Mouse (Mus musculus) ovary, postnatal 36 days (tissue): ENCODE data around the gene Galk1.
"Not testable (repeated sequence)": the region's sequence is repeated elsewhere in the genome, so short reads cannot be mapped to it uniquely, and the experiment has no call there.

Experiments used
- DNase-seq: peaks from one replicate; pipeline ENCODE4 v3.0.0; 2022; ENCODE audit warnings: low spot score, mixed read lengths

Gene Galk1

DNA sequence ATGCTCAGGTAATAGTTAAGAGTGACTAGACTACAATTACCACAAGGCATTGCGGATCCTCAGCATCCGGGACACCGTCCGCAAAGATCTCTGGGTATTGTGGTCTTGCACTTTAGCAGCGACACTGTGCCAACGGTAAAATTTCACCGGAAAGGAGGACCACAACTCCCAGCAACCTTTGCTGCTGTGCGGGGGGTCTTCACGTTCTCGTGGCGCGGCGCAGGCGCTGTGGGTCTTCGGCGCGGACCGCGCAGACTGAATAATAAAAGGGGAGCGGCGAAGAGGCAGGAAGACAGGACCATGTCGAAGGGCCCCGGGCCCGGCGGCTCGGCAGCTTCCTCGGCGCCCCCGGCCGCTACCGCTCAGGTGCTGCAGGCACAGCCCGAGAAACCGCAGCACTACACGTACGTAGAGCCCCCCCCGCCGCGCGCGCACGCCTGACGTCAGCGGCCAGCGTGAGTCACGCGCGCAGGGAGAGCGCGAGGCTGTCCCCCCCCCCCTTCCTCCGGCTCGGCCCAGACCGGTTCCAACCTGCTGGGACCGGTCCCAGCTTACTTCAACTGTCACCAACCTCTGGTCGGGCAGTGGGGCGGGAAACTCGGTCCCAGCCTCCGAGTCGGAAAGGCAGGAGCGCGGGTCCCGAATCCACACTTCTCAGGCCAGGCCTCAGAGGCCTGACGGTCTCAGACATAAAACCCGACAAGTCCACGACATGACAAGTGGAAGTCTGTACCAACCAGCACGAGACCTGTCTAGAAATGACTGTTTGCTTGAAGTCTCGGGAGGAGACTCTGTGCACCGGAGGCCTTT is 17.8 kb upstream of the Galk1 start, which contains the start of gene Unk:
TSS of gene Unk (plus strand) at position 235 of the 810 bp plus-strand sequence.
- DNase-seq = peak; percentile 94

DNA sequence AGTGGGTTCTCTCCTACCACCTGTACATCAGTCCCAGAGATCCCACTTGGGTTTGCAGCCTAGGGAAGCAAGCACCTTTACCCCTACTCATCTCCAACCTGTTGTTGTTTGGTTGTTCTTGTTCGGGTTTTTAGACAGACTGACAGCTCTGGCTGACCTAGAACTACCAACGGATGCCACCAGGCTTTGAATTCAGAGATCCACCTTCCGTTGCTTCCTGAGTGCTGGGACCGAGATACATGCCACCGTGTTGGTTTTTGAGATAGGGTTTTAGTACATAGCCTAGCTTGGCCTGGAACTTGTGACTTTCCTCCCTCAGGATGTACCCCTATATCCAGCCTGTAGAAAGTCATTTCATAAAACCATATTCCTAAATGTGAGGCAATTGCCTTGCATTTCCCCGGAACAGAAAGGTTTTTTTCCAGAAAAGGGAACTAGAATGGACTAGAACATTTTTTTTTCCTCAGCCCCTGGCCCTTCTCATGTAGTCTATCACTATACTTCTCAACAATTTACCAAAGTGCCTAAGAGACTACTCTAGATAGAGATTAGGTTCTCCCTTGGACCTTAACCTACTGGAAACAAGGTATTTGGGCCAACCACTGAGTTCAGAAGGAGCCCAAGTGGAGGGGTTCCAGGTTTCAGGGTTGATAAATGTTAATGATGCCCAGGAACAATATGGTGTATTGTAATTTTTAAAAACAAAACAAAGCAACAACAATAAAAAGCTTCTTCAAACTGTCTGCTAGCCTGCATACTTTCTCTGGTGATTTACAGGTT is 16.8 kb upstream of the Galk1 start:
- no peak for DNase-seq

DNA sequence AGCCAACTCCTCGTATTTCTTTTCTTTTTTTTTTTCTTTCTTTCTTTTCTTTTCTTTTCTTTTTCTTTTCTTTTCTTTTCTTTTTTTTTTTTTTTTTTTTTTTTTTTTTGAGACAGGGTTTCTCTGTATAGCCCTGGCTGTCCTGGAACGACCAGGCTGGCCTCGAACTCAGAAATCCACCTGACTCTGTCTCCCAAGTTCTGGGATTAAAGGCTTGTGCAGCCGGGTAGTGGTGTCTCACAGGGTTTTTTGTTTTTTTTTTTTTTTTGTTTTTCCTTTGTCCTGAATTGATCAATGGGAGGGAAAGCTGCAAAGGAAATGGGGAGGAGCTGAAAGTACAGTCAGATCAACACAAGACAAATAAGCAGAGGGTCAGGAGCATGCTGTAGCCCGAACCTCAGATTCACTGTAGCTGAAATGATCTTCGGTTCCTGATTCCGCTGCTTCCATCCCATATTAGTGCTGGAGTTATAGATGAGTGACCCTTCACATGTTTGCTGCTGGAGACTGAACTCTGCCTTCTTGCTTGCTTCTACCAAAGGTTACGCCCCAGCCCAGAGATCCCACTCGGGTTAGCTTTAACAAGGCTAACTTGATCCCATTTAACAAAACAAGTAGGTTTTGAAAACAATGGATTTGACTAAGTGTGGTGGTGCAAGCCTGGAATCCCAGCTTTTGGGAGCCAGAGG is 15.8 kb upstream of the Galk1 start:
- no peak for DNase-seq

DNA sequence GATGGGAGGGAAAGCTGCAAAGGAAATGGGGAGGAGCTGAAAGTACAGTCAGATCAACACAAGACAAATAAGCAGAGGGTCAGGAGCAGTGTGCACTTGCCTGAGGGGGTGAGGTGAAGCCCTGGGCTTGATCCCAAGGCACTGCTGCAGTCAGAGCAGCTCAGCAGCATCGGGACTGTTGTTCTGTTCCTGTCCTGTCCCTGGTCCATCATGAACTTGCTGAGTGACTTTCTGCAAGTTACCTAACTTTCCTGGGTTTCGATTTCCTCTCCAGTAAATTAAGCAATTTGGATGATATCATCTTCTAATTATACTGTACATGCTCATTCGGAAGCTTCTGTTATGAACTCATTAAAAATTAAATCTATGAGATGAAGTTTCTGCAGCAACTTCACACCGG is 15.2 kb upstream of the Galk1 start, which contains the start of gene H3f3b:
TSS of gene H3f3b (minus strand) at position 207 of the 400 bp plus-strand sequence.
- no peak for DNase-seq

DNA sequence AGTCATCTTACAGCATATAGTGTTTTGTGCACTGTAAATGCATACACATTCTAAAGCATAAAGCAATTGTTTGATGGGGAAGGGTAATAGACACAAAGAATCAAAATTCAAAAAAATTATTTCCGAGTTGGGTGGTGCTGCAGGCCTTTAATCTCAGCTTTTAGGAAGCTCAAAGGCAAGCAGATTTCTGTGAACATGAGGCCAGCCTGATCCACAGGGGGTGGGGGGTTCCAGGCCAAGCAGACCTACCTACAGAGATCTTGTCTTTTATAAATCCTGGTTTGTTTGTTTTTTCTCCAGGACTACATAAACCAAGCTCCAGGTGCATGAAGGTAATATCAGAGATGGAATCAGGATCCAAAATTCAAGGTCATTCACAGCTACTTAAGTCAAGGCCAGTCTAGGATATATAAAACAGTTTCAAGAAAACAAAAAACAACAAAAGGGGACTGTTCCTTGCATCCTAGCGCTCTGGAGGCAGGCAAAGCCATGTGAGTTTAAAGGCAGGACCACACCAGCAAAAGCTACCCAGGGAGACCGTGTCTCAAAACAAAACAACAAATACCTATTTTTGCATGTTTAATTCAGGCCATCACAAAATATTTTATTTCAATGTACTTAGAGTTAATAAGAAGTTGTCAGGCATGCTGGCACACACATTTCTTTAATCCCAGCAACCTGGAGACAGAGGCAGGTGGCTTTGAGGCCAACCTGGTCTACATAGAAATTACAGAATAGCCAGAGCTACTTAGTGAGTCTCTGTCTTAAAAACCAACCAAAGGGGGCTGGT is 12.7 kb upstream of the Galk1 start:
- no peak for DNase-seq

DNA sequence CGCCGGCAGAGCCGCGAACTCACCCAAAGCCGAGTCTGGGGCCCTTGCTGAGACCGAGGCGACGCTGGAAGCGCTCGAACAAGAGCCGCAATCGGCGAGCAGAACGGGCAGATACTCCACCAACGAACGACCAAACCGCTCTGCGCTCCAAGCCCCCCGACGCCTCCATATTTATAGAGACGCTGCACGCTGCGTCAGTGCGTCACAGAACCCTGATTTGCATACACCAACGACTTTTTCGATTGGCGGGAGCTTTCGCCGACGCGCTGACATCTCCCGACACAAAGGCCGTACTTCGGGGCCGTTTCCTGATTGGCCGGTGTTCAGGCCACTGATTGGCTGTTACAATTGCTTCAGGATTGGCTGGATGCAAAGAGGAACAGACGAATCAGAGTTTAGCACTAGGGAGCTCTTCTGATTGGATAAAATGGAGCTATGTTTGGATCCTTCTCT is 11.9 kb upstream of the Galk1 start:
- peak; percentile 91 for DNase-seq

DNA sequence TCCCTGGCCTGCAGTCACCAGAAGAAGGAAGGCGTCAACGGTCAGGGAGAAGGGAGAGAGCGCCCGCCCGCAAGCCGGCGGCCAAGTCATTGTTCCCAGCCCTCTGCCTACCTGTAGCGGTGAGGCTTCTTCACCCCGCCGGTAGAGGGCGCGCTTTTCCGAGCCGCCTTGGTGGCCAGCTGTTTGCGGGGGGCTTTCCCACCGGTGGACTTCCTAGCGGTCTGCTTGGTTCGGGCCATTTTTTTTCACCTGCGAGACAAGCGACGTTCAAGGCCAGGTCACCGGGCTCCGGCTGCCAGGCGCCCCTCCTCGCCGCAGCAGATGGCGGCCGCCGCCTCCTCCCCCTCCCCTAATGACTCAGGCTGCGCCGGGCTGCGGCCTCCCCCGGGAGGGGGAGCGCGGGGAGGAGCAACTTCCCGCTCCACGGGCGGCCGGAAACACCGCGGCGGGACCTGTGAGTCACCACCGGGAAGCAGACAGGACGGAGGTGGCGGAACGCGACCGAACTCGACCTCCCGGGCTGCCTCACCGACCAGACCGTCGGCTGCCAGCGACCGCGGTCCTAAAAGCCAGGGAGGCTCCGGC is 11.3 kb upstream of the Galk1 start:
- DNase-seq = peak; percentile 82

DNA sequence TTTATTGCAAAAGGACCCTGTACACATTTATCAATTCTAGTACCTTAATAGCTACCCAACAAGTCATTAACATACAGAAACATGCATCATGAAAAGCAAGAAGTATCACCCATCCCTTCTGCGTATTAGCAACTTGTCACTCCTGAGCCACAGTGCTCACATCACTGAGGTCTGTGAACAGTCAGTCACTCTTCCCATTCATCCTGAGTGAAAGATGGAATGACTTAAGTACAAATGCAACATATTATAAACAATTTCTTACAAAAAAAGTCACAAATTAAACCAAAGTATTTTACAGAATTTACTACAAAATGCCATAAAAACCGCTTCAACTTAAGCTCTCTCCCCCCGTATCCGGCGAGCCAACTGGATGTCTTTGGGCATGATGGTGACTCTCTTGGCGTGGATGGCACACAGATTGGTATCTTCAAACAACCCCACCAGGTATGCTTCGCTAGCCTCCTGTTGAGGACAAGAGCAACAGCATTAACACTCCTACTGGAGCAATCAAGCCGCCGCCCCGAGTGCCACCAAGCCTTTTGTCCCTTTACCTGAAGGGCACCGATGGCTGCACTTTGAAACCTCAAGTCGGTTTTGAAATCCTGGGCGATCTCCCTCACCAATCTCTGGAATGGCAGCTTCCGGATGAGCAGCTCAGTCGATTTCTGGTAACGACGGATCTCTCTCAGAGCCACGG is 10.7 kb upstream of the Galk1 start:
- DNase-seq = not testable (repeated sequence)

DNA sequence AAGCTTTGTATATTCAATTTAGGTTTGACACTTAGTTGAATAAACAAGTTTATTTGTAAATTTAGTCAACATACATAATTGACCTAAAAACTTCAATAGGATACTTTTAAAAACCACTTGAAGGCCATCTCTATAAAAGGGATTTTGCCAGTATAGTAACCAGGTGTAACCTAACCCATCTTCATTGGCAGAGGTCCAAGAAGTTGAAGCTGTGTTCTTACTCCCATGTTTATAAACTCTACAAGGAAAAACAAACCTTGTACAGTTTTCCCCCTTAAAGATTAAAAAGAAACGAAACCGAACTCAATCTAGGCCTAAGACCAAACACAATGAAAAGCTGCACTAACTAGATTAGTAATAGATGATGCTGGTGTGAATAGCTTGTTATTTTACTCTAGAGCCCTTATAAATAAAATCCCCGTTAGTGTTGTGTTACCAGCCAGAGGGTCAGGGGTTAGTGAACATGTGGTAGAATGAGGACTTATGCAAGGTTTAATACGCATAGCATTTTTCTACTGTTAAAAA is 9.8 kb upstream of the Galk1 start:
- DNase-seq = no peak

DNA sequence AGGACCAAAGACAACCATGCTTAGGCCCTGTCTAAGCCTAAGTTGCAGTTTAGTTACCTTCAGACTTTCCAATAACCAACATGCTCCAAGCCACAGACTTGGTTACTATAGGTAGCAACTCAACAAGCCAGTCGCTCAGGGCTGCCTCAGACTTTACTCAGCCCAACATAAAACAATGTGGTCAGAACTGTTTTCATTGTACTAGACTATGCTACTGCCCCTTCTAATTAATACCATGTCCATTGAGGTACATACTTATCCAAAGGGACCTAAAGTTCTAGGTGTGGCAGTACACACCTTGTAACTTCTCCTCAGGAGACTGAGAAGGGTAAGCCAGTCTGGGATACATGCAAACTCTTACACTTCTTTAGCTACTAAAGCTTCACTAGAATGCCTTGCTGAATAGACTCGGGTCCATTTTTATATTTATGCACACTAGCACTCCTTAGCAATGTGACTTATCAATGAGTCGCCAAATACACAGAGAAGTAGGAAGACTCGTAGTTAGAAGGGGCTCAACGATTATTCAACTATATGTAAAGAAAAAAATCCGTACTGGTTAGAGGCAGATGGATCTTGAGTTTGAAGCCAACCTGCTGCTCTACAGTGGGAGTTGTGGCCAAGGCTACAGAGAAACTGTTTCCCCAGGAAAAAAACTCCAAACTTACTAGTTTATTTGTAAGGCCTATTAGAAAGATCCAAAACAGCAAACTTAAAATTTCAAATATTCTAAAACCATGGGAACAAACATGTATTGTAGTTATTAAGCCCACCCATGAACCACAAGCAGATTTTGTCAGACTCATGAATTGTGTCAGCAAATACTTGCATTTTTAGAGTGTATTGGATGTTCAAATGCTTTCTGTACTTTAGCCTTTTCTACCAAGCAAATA is 9.1 kb upstream of the Galk1 start:
- DNase-seq = no peak

DNA sequence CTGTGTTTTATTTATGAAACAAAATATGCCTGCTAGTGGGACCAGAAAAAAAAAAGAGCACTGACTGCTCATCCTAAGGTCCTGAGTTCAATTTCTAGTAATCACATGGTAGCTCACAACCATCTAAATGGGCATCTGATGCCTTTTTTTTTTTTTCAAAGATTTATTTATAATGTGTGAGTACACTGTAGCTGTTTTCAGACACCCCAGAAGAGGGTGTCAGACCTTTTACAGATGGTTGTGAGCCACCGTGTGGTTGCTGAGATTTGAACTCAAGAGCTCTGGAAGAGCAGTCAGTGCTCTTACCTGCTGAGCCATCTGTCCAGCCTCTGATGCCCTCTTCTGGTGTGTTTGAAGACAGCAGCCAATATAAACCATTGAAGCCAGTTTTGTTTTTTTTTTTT is 8.0 kb upstream of the Galk1 start:
- no peak for DNase-seq

DNA sequence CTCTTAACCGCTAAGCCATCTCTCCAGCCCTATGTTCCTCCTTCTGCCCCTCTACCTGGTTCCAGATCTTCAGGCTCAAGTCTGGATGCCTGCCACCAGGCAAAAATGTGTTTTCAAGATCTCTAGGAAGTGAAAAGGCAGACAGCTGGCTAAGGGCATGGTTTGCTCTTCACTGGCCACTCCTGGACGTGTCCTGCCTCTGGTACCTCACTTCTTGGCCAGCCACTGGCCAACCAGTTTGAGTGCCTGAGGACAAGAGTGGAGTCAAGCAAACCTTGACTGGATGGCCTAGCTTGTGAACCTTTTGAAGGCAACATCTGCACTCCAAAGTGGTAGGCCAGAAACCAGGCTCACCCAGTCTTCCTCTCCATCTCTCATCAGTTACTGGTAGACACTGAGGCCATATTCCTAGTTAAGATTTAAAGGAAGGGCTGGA is 7.5 kb upstream of the Galk1 start:
- no peak for DNase-seq

DNA sequence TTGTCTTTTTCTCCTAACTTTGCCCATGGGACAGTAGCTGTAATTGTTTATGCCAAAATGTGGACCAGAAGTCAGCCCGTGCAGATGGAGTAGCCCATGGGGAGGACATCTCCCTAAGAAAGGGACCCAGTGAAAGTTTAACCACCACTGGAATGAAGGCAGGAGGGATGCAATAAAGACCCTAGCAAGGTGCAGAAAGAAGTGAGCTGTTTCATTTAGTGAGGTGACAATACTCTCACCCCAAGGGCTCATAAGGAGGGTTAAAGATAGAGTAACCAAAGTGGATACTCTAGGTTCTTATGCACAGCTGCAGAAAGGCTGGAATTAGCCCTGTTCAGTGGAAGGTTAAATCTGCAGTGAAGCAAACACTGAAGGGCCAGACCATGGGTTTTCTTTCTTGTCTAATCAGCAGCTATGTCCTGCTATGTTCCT is 6.9 kb upstream of the Galk1 start:
- DNase-seq = no peak

DNA sequence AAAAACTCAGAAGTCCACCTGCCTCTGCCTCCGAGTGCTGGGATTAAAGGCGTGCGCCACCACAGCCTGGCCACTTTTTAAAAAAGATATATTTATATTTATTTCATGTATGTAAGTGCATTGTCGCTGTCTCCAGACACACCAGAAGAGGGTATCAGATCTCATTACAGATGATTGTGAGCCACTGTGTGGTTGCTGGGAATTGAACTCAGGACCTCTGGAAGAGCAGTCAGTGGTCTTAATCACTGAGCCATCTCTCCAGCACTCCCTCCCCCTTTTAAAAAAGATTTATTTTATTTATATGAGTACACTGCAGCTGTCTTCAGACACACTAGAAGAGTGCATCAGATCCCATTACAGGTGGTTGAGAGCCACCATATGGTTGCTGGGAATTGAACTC is 6.3 kb upstream of the Galk1 start:
- DNase-seq = not testable (repeated sequence)

DNA sequence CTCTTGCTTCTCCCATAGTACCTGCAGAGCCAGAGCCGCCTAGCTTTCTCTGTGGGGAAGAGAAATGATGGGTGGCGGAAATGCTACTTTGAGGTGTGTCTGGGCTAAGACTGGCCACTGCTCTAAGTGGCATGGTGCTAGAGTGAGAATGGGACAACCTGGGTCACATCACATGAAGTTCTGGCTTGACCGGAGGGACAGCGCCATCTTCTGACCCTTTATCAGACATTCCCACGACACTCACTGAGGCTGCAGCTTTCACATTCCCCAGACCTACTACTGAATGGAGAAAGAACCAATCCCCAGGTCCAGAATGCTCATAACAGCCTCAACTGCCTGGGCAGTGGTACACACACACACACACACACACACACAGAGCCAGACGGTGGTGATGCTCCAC is 5.6 kb upstream of the Galk1 start:
- DNase-seq = no peak

DNA sequence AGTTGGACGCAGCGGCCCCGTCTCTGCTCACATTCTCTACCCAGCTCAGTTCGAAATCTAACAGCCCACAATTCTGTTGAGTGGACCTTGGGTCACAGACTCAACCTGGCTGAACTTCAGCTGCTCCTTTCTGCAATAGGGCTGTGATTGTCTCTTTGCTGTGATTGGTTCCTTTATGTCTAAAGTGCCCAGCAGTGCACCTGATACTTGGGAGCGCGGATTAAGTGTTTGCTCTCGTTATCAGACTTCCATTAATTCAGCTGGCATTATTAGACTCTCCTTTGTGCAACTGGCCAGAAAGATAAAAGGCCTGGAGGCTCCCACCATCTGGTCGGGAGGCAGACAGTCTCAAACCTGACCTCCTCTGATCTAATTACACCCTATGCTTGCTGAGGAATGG is 2.3 kb upstream of the Galk1 start:
- no peak for DNase-seq

DNA sequence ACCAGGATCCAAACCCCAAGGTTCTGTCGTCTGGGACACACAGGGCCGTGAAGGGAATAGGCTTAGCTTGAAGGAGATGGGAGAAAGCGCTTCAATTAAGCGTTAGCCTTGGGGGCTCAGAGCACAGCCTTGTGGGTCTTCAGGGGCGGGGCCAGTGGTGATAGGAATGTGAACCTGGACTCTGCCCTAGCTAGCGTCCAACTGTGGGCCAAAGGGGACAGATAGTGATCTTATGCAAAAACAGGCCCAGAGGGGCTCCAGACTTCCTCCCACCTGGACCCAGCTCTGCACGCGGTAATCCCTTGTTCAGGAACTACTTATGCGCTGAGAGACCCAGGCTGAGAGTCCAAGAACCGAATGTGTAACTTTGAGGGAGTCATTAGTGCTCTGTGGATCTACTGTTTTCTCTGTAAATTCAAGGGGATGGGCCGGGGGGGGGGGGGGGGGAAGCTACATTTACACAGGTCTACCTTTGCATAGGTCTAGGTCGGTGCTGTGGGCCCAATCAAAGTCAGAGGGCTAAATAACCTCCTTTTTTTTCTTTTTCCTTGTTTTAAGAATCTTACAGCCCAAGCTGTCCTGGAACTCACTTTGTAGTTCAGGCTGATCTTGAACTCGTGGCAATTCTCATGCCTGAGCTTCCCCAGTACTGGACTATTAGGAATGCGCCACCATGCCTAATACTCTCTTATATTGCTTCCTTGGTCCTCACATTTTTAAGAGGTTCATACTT is 824 bp downstream of the Galk1 start:
- no peak for DNase-seq

DNA sequence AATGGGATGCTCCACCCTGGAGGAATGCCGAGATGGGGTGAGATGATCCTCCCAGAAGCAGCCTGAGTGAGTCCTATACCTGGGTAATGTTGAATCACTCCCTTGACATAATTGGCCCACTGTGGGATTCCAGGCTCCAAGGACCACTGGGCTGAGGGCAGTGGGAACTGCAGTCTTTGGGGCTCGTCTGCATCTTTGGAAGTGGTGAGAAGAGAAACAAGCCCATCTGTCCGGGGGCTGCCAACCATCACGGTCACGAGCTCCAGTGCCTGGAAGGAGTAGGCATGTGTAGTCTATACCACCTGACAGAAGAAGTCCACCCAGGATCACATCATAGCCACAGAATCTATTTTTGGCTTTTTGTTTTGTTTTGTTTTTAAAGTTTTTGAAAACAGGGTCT is 1.6 kb downstream of the Galk1 start:
- DNase-seq = no peak

DNA sequence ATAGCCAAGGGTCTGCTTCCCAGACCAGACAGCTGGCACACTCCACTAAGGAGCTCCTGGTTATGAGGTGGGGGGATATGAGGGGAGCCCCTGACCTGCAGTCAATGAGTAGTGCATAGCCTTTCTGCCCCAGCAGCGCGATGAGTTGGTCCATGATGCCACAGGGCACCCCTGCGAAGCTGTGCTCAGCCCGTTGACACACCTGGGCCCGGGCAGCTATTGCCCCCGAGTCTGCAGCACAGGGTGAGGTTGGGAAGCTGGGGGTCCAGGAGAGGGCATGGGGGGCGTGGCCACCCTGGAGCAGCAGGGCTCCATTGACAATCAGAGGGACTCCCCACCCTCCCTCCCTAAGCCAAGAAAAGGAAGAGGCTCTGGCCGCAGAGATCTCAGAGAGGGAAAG is 2.4 kb downstream of the Galk1 start:
- DNase-seq = no peak
